Mouse (Mus musculus): ENCODE measurements at regions not wholly inside any gene's neighbourhood (a gene's known extent, or its start where the extent isn't known, plus 50 kb on each side); places are given as distances from the start of the nearest gene placed in this dataset.
"Not testable (repeated sequence)": the region's sequence is repeated elsewhere in the genome, so short reads cannot be mapped to it uniquely, and the experiment has no call there.

- not testable (repeated sequence) for TF ChIP-seq CTCF (IDR thresholded peaks at IDR 0.05; ENCODE audit: control insufficient read depth, insufficient read depth, insufficient read length); USF1 (IDR thresholded peaks at IDR 0.05; ENCODE audit: low read depth); CEBPB (IDR thresholded peaks at IDR 0.05; ENCODE audit: low read depth); FOSL1 (IDR thresholded peaks at IDR 0.05; ENCODE audit: insufficient read depth, low read length, poor library complexity, severe bottlenecking); MYOG (IDR thresholded peaks at IDR 0.05; ENCODE audit: control insufficient read depth, extremely low read depth, insufficient read length)
Observed at GRCm38 (mm10) chr11:92178393-92178792, 601.0 kb upstream of the Kif2b start.
